Mouse (Mus musculus) testis, adult 2 months (tissue): Measurements from ENCODE around the gene Hint2.

Experiments
- CTCF ChIP-seq: fragments of 200-500 bp; IDR thresholded peaks from 2 replicates; pipeline ENCODE4 v1.5.1; 2012; ENCODE audit warnings: low read depth, mild to moderate bottlenecking, inconsistent platforms, low read length, moderate library complexity; ENCODE audit not compliant: control insufficient read depth, insufficient read depth, insufficient replicate concordance
- POLR2A ChIP-seq: fragments of 200-500 bp; IDR thresholded peaks from 2 replicates; pipeline ENCODE4 v1.6.1; 2012; ENCODE audit warnings: low read depth, mild to moderate bottlenecking, inconsistent platforms, low read length, moderate library complexity; ENCODE audit not compliant: control insufficient read depth

DNA sequence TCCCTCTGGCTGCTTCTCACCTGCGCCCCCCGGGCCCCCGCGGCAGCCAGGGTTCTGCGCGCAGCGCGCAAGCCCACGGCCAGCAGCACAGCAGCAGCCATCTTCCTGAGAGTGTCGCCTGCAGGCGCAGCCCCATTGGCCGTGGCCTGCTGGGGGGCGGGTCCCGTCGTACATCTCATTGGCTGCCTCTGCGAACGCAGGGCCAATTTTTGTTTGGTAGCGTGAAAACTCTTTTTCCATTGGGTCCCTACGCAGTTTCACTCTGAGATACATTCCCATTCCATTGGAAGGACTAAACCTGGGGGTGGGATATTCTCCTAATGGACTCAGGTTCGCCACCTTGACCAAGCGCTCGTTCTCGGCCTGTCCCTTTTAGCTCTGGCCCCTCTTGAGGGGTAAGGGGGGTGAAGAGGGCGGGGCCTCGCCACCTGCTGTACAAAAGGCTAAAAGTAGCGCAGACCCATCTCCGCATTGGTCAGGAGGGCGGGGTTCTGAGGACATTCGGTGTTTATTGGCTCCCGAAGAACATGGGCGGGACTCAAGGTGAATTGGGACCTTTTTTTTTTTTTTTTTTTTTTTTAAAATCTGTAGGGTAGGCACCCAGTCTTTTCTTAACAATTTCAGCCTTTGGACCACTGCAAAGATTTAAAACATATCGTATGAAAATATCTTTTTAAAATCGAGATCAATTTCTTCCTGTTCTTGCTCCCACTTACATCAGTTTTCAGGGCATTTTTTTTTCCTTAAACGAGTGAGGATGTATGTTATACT, at the start of gene Hint2:
- TF ChIP-seq CTCF, result no peak
- TF ChIP-seq POLR2A, result peak; percentile 86
